Comparison of ENCODE assay signal across 28 mouse cellular contexts in genomic region chr12:112186899-112187298, GRCm38 (mm10). TPM values are rescaled to one million over a fixed set of nuclear protein-coding genes. Genes with fewer than 3 reads are reported as not detected.
DNase-seq lines count a peak whose midpoint lies in the region; ATAC-seq and TF ChIP-seq lines count a peak whose summit lies in the region.
"Had no signal": no experiment of that assay in that cellular context is flagged by ENCODE, and none has a peak within 500 bp of the region (broad histone marks: within the 10 kb centered on the region; RNA-seq: fewer than 3 reads in every experiment).

No protein-coding gene starts in this region.

- H3K4me2 ChIP-seq in neural tube, embryonic 13.5 days = no peak overlapping the region
- H3K4me2 ChIP-seq: embryonic facial prominence, embryonic 13.5 days; heart, embryonic 15.5 days; hindbrain, embryonic 12.5 days; intestine, embryonic 15.5 days; limb, embryonic 12.5 days; liver, embryonic 15.5 days; lung, embryonic 14.5 days; midbrain, embryonic 11.5 days; neural tube, embryonic 12.5 days had no signal

- peak overlapping the region; percentile 43; the same call in 1 of the 2 replicates for H3K27ac ChIP-seq in gastrocnemius, adult 2 months
- 0 out of 2 replicates have a peak overlapping the region, but pooled peaks have one; percentile 42 for H3K27ac ChIP-seq in neural tube, embryonic 13.5 days (replicated peaks)
- no peak overlapping the region for H3K27ac ChIP-seq in embryonic facial prominence, embryonic 10.5 days (replicated peaks)
- H3K27ac ChIP-seq: embryonic facial prominence, embryonic 13.5 days; heart, embryonic 15.5 days; hindbrain, embryonic 12.5 days; hindbrain, postnatal 0 days; intestine, embryonic 15.5 days; limb, embryonic 12.5 days; liver, embryonic 15.5 days; neural tube, embryonic 12.5 days had no signal

- H3K9ac ChIP-seq in neural tube, embryonic 13.5 days = no peak overlapping the region
- H3K9ac ChIP-seq: embryonic facial prominence, embryonic 13.5 days; forebrain, postnatal 0 days; heart, embryonic 15.5 days; hindbrain, embryonic 12.5 days; intestine, embryonic 15.5 days; limb, embryonic 12.5 days; liver, embryonic 15.5 days; lung, embryonic 14.5 days; neural tube, embryonic 12.5 days had no signal

- intact Hi-C loops in gastrocnemius, adult 2 months (cut with DNase I) = no loop called here

- TF ChIP-seq CTCF in gastrocnemius, adult 2 months (IDR thresholded peaks at IDR 0.05) = no peak

- peaks cover 19% of the 10 kb centered on the region; the same call in 1 of the 2 replicates for H3K27me3 ChIP-seq in neural tube, embryonic 13.5 days
- H3K27me3 ChIP-seq in embryonic facial prominence, embryonic 10.5 days (replicated peaks; ENCODE audit: low read depth, poor library complexity, severe bottlenecking) = peaks cover 6% of the 10 kb centered on the region; the same call in 1 of the 2 replicates
- H3K27me3 ChIP-seq: embryonic facial prominence, embryonic 13.5 days; heart, embryonic 15.5 days; intestine, embryonic 15.5 days; limb, embryonic 12.5 days; liver, embryonic 15.5 days; Patski had no signal

- H3K36me3 ChIP-seq in neural tube, embryonic 13.5 days = no peaks in the 10 kb centered on the region
- no peaks in the 10 kb centered on the region for H3K36me3 ChIP-seq in embryonic facial prominence, embryonic 10.5 days (replicated peaks)
- H3K36me3 ChIP-seq: embryonic facial prominence, embryonic 13.5 days; heart, embryonic 15.5 days; hindbrain, embryonic 12.5 days; intestine, embryonic 15.5 days; limb, embryonic 12.5 days; liver, embryonic 15.5 days; neural tube, embryonic 12.5 days had no signal

- H3K4me3 ChIP-seq in gastrocnemius, adult 2 months = no peak overlapping the region
- no peak overlapping the region for H3K4me3 ChIP-seq in neural tube, embryonic 13.5 days
- no peak overlapping the region for H3K4me3 ChIP-seq in embryonic facial prominence, embryonic 10.5 days
- H3K4me3 ChIP-seq: embryonic facial prominence, embryonic 13.5 days; heart, embryonic 15.5 days; hindbrain, embryonic 12.5 days; intestine, embryonic 15.5 days; limb, embryonic 12.5 days; liver, embryonic 15.5 days; neural tube, embryonic 12.5 days had no signal

- no peak for ATAC-seq in neural tube, embryonic 13.5 days (ENCODE audit: low read depth)
- ATAC-seq: forebrain, postnatal 0 days; hindbrain, postnatal 0 days; intestine, embryonic 15.5 days; midbrain, embryonic 16.5 days; Patski had no signal

- H3K4me1 ChIP-seq in neural tube, embryonic 13.5 days (replicated peaks) = peaks cover 14% of the 10 kb centered on the region
- H3K4me1 ChIP-seq in embryonic facial prominence, embryonic 10.5 days = peaks cover 45% of the 10 kb centered on the region
- H3K4me1 ChIP-seq: liver, embryonic 15.5 days had no signal

- DNase-seq in gastrocnemius, adult 2 months = peak; percentile 58
- DNase-seq in gastrocnemius, adult 8-10 months (ENCODE audit: low spot score in 2 of 2) = no peak
- DNase-seq in kidney, adult 18-20 months = peak; percentile 46
- DNase-seq in kidney, postnatal 4 days = no peak
- no peak for DNase-seq in neural tube, embryonic 10.5 days (ENCODE audit: extremely low spot score, low spot score)
- DNase-seq in embryonic facial prominence, embryonic 10.5 days (ENCODE audit: low spot score) = no peak
- DNase-seq: adrenal gland, postnatal 14 days; cerebellum, adult 11 months; cerebellum, adult 9-10 months; cerebellum, postnatal 36 days; forebrain, postnatal 0 days; gastrocnemius, postnatal 14 days; lung, embryonic 14.5 days; lung, postnatal 36 days; thymus, postnatal 4 days had no signal

- WGBS in neural tube, embryonic 13.5 days = 89% methylated on average over 6 of the region's 6 CpGs
- WGBS in embryonic facial prominence, embryonic 10.5 days = 83% methylated on average over 6 of the region's 6 CpGs

- H3K9me3 ChIP-seq in neural tube, embryonic 13.5 days = no peaks in the 10 kb centered on the region
- no peaks in the 10 kb centered on the region for H3K9me3 ChIP-seq in embryonic facial prominence, embryonic 10.5 days
- H3K9me3 ChIP-seq: embryonic facial prominence, embryonic 13.5 days; heart, embryonic 15.5 days; hindbrain, embryonic 12.5 days; intestine, embryonic 15.5 days; limb, embryonic 12.5 days; liver, embryonic 15.5 days; neural tube, embryonic 12.5 days had no signal

RNA-seq across cellular contexts. Expression of gene Kif26a, which starts 40.9 kb away (rescaled TPM):
- total RNA-seq in gastrocnemius, adult 2 months (2021) = 1 to 10 TPM; 3.6 to 3.7 TPM
- 1 to 10 TPM; 3.4 to 4.5 (median 3.5) TPM for total RNA-seq in gastrocnemius, adult 8-10 months (2022)
- polyA plus RNA-seq in neural tube, embryonic 13.5 days (2015; fragmentation: Nextera tagmentation; extraction: Ambion mirVana) = 4.7 and 4.9 TPM in 2 replicates
- 3.3 and 3.4 TPM in 2 replicates for polyA plus RNA-seq in embryonic facial prominence, embryonic 10.5 days (2016; fragmentation: Nextera tagmentation; extraction: Ambion mirVana)
- total RNA-seq: megakaryocyte, adult 5-6 weeks had no signal

Comparison
In these comparisons a context has a peak if more than half of its experiments do, and no peak if none do; other contexts are left out.
1. DNase-seq: peak in gastrocnemius, adult 2 months (single experiment) and kidney, adult 18-20 months (single experiment); none in gastrocnemius, adult 8-10 months (0 of 2), kidney, postnatal 4 days (0 of 2), neural tube, embryonic 10.5 days (single experiment) and embryonic facial prominence, embryonic 10.5 days (single experiment).